Mouse (Mus musculus) heart, adult 8-10 months (tissue): ENCODE measurements around the gene Trappc3. TPM values are rescaled to one million over a fixed set of nuclear protein-coding genes. Genes with fewer than 3 reads are reported as not detected.
"Not testable (repeated sequence)": the region's sequence is repeated elsewhere in the genome, so short reads cannot be mapped to it uniquely, and the experiment has no call there.

Experiments used
- DNase-seq: peaks from one replicate; pipeline ENCODE4 v3.0.0; 2022; ENCODE audit warnings: low spot score
- total RNA-seq, 4 experiments: library from RNA; stranded (reverse); gene quantifications; 2 replicates each; pipeline ENCODE4 v1.2.4; 2022

Gene Trappc3
- 10 to 100 TPM; 45.4 to 56.5 (median 51.6) TPM for total RNA-seq

DNA sequence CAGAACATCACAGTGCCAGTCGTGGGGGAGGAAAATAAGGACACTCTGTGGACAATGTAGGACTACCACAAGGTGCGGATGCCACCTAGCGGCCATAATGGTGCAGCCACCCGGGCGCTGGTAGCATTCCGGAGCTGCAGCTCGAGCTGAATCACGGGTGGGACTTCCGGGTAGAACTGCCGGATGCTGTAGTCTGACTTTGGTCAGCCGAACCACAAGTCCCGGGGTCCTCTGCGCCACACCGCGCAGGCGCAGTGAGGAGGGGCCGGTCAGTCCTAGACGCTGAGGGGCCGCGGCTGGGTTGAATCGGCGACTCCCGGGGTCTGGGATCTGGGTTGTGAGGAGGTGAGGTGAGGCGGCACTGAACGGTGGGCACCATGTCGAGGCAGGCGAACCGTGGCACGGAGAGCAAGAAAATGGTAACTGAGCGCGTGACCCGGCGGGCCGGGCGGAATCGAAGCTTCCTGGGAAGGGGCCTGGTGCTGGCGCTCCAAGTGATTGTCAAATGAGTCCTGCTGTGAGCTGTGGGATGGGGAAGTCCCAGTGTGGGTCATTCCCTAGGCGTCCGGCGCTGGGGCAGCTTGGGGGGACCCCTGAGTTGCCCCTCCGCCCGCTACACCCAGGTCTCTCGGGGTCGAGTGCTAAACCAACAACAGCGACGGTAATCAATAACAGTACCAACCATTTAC, at the start of gene Trappc3:
Trappc3 (plus strand) TSS at position 207 of the 689 bp plus-strand sequence.
- DNase-seq, result peak; percentile 100

DNA sequence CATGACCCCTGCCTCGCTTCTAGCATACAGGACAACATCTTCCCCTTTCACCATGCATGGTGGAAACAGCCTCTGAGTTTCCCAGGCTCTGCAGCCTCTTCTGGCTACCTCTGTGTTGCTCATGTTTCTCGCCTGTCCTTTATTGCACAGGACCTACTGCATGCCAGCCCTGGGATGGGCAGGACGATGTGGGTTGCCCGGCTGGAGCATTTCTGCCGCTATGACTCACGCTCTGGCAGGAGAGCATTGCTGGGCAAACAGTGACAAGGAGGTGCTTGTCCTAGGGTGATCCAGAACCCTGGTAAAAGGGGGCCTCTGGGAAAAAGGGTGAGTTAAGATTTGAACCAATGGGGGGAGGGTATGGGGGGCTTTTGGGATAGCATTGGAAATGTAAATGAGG, 44.4 kb upstream of the Trappc3 start:
- DNase-seq, result no peak

DNA sequence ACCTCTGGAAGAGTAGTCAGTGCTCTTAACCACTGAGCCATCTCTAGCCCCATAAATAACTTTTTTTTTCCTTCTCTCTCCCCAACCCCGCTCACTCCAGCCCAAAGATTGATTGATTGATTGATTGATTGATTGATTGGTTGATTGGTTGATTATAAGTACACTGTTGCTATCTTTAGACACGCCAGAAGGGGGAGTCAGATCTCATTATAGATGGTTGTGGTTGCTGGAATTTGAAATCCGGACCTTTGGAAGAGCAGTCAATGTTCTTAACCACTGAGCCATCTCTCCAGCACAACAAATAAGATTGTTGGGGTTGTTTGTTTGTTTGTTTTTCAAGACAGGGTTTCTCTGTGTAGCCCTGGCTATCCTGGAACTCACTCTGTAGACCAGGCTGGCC, 42.6 kb upstream of the Trappc3 start:
- DNase-seq, result not testable (repeated sequence)

DNA sequence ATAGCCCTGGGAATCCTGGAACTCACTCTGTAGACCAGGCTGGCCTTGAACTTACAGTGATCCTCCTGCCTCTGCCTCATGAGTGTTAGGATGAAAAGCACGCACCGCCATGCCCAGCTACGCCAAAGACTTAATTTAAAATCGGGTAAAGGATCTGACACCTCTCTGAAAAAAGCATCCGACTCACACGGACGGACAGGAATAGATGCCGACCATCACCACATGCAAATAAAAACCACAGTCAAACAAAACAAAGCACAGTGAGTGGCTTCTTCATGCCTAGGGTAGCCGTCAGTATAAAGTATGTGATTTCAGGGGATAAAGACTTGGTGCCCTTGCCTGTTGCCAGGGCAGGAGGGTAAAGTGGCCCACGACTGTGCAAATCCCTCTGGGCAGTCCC, 42.1 kb upstream of the Trappc3 start:
- no peak for DNase-seq

DNA sequence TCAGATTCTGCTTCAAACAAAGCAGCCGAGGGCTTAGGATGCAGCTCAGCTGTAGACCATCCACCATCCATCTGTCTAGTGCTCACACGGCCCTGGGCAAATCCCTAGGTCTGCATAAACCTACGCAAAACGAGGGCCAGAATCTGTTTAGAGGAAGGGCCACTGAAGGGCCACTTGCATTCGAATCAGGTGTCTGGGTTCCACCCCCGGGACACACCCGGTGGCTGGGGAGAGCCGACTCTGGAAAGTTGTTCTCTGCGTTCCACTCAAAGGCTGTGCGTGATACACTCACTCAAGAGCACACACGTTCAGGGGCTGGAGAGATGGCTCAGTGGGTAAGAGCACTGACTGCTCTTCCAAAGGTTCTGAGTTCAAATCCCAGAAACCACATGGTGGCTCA, 39.5 kb upstream of the Trappc3 start:
- DNase-seq, result no peak

DNA sequence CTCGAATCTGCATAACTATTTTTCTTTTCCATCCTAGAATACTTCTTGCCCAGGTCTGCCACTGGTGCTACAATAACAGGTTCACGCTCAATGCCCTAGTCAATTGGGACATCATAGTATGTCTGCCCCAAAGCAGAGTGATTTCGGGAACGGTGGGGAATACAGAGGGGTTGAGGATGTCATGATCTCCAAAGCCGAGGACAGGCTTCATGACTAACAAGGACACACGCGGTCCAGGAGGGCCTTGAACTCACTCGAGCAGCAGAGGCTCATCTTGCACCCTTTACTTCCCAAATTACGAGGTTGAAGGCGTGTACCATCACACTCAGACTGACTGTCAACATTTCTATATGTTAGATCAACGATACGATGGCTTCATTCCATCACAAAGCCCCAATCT, 35.5 kb upstream of the Trappc3 start:
- DNase-seq, result no peak

DNA sequence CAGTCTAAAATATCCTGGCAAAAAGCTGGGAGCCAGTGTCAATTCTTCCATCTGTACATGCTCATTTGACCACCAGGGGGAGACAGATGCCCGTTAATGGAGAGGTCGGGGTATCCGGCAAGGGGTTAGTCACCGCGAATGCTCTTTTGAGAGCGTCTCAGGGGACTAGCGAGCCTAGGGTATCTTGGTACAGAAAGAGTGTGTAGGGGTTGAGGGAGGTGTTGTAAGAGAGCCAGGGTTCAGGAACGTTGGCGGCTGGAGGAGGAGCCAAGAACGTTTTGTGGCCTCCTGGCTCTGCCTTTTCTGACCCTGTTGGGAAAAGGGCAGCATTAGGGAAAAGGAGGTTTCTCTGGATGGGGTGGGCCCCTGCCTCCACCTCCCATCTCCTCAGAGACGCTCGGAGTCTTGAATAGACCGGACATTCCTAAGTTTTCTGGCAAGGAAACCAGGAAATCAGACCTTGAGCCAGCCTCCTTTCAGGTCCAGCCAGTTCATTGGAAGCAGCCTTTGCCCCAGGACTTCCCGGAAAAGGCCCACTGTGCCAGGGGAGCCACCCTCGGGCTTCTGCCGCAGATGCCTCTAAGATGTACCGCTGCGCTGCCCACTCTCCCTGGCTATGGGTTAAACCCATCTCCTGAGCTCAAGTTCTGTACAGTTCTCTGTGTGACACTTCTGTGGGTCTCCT, 34.9 kb upstream of the Trappc3 start:
- peak; percentile 96 for DNase-seq

DNA sequence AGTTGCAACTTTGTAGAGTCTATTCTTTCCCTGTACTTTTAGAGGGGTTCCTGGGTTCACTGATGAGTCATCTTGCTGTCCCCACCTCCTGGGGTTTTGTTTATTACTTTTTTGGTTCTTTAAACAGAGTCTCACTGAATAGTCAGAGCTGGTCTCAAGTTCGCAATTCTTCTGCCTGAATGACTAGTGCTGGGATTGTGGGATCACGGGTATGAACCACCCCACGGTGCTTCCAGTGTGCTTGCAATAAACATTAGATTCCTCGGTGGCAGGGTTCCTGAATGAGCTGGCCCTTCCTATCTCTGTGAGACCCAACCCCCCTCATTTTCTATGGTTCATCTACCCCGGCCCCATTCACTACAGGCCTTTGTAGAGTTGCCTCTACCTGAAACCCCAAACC, 34.0 kb upstream of the Trappc3 start:
- DNase-seq, result no peak

DNA sequence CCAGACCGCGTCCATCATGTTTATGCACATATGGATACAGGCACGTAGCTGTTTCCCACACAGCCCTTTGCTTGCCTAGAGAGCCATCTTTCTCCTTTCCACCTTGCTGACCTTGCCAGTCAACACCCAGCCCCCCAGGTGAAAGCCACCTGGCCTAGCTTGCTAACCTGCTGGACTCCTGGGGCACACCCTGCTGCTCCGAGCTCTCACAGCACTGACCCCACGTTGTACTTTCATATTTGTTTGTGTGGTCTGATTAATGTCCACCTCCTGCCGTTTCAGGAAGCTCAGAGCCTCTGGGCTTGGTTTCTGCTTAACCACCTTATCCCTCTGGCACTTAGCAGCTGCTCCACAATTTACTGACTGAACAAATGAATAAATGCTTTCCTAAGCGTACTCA, 32.2 kb upstream of the Trappc3 start:
- DNase-seq, result no peak

DNA sequence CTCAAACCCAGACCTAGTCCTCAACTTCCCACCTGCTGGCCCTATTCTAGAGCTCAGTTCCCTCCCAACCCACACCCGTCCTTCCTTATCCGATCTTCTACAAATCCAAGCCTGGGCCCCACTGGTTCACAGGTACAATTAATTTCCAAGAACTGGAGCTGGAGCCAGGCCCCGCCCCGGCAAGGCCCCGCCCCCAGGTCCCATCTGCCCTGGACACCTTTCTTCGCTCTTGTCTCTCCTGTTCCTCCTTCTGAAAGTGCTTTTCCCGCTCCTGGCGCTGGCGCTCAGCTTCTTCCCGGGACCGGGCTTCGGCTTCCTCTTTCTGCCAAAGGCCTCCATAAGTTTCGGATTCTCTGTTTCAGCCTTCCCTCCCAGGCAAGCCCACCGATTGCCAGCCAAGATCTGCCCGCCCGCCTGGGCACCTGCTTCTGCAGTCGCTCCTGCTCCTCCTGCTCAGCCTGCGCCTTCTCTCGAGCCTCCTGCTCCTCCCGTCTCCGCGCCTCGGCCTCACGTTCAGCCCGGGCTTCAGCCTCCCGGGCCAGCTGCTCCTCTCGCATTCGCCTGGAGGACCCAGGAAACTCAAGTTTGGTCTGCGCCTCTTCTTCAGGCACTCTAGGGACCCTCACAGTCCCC, 28.3 kb upstream of the Trappc3 start:
- DNase-seq, result no peak

DNA sequence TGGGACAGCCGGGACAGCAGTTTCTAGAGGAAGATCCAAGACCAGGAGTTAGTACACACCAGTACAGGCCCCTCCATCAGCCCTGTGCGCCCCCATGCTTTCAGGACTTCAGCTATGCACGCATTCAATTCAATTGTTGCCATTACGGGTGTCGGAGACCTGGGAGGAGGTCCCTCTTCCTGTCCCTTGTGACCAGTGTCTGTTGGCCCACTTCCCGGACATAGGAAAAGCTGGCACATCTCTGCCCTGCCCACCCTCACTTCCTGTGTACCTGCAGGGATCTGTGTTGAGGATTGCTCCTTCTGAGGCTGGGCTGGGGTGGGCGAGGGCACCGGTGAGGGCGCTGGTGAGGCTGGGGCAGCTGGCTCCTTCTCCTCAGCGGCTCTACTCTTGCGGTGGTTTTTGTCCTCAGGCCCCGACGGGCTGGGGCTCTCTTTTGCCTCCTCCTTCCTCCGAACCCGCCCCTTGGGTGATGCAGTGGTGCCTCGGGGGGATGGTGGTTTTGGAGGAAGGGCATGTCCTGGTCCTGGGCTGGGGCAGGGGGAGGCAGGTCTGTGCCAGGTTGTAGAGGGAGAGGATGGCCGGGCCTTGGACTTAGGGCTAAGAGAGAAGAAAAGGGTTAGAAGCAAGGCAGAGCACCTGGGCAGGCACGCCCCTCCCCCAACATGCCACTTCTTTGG, 27.5 kb upstream of the Trappc3 start:
- no peak for DNase-seq

DNA sequence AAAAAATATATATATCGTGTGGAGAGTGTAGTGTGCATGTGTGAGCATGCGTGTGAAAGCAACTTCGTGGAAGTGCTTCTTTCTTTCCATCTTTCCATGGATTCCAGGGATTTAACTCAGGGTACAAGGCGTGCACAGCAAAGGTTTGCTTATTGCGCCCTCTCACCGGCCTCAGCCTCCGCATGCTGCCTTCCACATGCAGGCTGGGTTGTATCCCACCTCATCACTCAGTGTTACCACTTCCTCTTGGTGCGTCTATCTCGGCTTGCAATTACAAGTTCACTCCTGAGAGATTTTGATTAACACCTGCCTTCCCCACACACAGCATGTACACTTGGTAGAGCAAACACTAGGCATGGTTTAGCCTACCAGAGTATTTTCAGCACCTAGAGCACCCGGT, 26.9 kb upstream of the Trappc3 start:
- no peak for DNase-seq

DNA sequence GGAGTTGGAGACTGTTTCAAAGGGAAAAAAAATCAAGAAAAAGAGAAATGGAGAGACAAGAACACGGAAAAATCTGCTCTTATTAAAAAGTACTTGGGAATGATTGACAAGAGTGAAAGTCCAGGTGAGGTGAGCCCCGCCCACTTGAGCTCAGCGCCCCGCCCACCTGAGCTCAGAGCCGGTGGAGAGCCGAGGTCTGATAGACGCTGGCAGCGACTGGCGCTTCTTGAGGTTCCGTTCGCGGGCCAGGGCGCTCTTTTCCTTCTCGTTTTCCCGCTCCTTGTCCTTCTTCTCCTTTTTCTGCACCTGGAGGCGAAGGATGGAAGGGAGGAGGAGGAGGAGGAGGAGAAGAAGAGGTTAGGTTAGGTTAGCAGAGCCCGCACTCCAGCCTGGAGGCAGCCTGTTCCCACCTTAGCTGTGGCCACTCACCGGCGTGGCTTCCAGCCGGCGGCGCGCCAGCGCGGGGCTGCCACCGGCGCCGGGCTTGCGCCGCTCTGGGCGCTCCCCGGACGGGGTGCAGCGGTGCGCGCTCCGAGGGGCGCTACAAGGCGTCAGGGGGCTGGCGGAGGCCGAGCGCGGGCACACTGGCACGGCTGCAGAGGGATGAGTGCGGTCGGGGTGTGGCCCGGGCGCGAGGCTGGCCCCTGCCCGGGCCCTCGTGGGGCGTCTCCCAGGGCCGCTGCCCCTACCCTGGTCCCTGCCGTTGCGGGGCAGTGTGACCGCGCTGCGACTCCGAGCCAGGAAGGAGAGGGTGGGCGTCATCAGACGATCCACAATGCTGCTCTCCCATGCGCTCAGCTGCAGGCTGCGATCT, 25.5 kb upstream of the Trappc3 start:
- DNase-seq, result no peak

DNA sequence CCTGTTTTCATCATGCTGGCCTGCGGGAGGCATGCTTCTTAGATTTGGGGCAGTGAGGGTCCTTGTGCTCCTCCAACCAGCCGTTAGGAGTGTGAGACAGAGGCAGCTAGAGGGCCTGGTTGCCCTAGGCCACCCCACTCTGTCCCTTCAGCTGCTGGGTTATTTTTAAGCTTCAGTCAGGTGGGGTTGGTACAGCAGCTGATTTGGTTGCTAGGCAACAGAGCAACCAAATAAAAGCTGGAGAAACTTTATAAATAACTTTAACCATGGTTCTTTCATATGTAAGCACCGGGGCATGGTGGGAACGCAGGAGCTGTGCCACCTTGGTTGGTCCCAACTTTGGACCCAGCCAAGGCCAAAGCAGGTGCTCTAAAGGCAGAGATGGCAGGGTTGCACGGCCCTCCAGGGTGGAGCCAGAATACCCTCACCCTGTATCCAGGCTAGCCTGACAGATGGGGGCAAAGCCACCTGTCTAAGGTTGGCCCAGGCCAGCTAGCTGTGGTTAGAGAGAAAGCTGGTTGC, 24.3 kb upstream of the Trappc3 start:
- DNase-seq, result peak; percentile 71

DNA sequence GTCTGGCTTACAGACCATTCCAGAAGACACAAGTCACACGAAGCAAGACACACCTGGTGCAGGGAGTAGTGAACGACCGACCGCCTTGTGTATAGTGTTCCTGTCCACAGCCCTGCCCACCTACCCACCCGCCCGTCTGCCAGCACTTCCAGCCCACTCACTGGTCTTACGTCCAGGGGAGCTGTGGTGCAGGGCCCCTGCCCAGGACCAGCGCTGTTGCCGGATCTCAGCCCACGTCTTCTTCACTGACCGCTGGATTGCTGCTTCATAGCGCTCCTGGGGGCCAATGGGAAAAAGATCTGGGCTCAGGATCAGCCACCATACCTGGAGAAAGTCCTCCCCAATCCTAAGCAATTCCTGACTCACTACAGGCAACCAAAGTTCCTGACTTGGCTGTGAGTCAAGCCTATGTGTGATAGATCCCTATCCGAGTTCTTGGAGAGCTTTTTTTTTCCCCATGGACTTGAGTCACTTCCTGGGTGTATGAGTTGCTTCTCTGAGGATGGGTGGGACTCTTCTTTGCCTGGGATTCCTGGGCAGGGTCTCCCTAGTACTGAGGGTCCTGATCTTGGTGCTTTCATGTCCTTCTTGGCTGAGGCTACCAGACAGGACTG, 22.2 kb upstream of the Trappc3 start:
- no peak for DNase-seq

DNA sequence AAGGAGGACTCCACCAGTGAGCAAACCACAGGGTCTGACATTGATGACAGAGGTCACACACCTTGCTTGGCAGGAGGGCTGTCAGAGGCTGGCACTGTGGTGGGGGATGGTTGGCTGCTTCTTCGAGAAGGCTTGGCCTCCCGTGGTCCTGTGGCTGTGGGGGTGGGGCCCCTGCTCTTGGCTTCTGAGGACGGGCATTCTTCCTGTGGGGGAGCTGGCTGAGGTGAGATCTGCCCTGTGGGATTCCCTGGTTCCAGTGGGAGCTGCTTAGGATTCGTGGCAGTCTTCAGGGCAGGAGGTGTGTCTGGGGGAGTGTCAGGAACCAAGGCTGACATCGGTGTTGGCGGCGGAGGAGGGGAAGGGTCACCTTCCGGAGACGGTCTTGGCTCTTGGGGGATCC, 20.2 kb upstream of the Trappc3 start:
- DNase-seq, result no peak

DNA sequence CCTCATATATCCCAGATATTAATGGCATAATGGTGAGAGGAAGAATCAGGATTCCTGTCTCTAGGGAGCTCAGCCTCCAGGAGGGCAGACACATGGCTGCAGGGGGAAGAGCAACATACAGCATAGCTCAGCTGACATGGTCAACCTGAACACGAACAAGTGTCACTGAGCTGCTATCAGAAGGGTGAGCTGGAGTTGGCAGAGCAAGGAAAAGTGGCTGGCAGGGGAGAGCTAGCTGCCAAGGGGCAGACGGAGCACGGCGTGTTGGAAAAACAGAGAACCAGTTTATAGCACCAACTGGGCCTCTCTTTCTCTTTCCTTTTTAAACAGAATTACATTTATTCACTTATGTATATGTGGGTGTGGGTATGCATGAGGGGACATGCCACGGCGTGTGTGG, 19.6 kb upstream of the Trappc3 start:
- DNase-seq, result peak; percentile 38

DNA sequence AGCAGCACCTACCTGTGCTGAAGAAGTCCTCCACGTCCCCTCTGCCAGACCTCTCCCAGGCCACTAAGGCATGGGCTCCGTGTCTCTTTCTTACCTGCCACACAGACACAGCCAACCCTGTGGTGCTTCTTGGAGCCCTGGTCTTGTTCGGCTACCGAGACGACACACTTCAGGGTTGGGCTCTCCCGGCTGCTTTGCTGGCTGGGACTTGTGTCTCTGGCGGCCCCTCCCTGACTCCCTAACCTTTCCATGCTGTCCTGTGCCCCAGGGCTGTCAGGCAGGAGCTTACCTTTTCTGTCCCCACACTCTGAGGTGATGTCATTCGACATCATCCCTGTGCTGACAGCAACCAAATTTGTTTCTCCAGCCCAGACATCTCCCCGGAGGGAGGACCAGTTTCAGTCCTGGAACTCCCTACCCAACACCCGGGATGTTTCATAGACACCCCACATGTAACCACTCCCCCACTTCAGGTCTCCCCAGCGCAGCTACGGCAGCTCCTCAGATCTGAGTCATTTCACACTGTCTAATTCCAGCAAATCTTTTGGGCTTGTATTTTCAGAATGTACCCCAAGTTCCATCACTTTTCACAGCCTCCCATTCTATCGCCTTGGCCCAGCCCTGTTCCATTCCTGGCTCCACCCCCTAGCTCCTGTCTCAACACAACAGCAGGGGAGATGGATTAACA, 15.8 kb upstream of the Trappc3 start:
- no peak for DNase-seq

DNA sequence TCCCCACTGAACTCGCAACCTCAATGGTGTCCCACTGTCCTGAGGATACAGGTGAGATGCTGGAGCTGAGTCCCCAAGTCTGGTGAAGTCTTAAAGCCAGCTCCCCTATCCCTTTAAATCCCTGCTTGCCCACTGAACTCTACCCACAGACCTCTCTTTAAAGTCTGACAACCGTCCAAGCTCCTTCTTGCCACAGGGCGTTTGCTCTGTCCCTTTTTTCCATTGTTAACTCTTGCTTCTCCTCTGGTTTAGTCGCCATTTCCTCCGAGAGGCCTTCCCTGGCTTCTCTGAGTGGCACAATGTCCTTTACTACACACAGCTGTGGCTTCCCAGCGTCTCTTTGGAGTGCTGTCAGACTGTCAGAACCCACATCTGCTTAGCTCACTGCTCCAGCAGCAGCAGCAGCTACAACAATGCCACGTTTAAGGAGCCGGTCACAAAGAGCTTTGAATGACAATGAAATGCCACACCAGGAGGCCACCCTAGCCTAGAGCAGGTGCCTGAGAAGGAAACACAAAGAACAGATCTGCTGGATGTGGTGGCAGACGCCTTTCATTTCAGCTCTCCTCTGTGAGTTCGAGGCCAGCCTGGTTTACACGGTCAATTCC, 13.8 kb upstream of the Trappc3 start:
- no peak for DNase-seq

DNA sequence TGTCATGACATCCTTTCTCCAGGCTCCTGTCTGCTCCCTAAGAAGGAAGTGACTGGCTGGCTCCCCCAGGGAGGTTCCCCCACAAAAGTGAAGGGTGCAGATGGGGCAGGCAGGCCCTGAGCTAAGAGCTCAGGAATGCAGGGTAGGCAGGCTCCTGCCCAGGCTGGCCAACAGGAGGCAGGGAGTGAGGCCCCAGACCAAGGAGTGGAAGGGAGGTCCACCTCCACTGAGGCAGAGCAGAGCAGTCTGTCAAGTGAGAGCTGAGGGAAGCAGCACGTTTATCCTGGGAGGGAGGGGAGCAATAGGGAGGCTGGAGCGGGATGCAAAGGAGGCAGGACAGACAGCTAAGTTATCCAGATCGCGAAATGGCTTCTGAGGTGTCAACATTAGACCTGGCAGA, 11.5 kb upstream of the Trappc3 start:
- no peak for DNase-seq
